Mouse (Mus musculus) lung, adult 2 months (tissue): ENCODE data around the gene Nr1i3.

Source experiments
- CTCF ChIP-seq: fragments of 200-500 bp; IDR thresholded peaks from 2 replicates; pipeline ENCODE4 v1.5.1; 2011; ENCODE audit warnings: mild to moderate bottlenecking, low read length, control low read depth; ENCODE audit not compliant: insufficient read depth
- POLR2A ChIP-seq: fragments of 200-500 bp; IDR thresholded peaks from 2 replicates; pipeline ENCODE4 v1.6.1; 2011; ENCODE audit warnings: low read depth, mild to moderate bottlenecking, control low read depth, low read length, borderline replicate concordance; ENCODE audit errors: extremely low read depth

DNA sequence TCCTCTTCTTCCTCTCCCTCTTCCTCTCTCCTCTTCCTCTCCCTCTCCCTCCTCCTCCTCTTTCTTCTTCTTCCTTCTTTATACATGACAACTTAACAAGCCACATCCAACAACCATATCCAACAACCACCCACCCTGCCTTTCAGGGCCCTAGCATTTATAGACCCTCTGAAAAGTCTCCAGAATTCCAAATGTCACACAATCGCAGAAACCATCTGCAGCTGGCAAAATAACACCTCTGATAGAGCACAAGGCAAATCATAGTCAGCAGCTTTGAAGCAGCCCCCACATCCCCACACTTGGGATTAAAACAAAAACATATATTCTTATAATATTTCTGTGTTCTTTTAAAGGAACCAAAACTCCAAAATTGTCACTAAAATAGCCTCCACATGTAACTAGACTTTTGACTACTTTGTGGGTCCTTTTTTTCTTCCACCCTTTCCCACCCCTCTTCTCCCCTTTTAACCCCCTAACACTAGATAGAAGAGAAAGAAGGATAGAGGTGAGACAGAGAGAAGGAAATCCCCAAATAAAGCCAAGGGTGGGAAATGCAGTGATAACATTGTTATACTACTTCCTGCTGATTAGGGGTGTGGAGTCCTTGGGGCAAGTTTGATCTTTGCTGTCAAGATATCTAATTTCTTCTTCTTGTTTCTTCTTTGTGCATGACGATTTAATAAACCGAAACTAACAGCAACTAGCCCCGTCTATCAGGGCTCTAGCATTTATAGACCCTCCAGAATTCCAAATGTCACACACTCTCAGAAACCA is 52.4 kb downstream of the Nr1i3 start:
- TF ChIP-seq CTCF = no peak
- no peak for TF ChIP-seq POLR2A
